Mouse (Mus musculus): ENCODE measurements around the gene Nthl1. TPM values are rescaled to one million over a fixed set of nuclear protein-coding genes. Genes with fewer than 3 reads are reported as not detected.

The Nthl1 gene
- polyA plus RNA-seq, 1 experiment from 2014 or later = 14.9 TPM

DNA sequence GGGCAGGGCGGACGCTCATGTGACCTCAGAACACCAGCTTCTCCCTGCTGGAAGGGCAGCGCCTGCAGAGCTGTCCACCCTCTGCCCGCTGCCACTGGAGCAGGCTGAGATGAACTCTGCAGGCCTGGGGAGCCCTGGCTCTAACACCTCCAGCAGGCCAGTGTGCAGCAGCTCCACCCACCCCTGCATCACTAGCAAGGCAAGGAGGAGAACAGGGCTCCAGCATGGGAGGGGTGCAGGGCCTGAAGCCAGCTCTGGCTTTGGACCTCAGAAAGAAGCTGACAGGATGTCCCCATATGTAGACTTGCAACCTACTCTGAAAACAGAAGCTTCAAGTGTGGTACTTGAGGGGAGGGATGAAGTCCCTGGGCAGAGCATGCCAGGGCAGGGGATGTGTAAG is 32.0 kb upstream of the Nthl1 start:
- Histone ChIP-seq H3K27ac (no peak overlapping the region), H3K36me3 (ENCODE audit: insufficient read depth, low read length) (peaks cover 66% of the 10 kb centered on the region), H3K4me1 (replicated peaks; ENCODE audit: insufficient read depth, low read length) (no peaks in the 10 kb centered on the region), H3K4me2 (ENCODE audit: low read length) (no peak overlapping the region), H3K4me3 (replicated peaks; ENCODE audit: low read depth, low read length) (no peak overlapping the region), H3K27me3 (ENCODE audit: insufficient read depth, low read length) (no peaks in the 10 kb centered on the region), H3K9ac (ENCODE audit: low read depth, low read length) (no peak overlapping the region), H3K9me3 (replicated peaks; ENCODE audit: low read length) (no peaks in the 10 kb centered on the region)
- no peak for ATAC-seq (replicated peaks; ENCODE audit: low FRiP score, low read depth)
- no peak for DNase-seq (ENCODE audit: low spot score)
- WGBS = 92% methylated on average over 4 of the region's 4 CpGs
- no peak for TF ChIP-seq CTCF (IDR thresholded peaks at IDR 0.05; ENCODE audit: low read depth)

DNA sequence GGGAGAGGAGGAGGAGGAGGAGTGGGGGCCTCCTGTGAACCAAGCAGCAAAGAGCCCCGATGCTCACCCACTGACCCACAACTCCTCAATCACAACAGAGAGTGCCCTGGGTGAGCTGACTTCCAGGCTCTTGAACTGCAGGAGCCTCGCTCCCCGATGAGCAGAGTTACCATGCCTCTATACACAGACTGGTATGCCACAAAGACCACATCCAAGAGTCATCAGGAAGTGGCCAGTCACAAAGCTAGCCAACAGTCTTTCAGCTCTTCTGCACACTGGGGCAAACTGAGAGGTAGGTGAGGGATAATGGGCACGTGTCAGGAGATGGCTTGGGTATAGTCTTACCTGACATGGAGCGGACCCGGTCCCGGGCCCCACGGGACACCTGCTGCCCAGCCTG is 28.5 kb upstream of the Nthl1 start:
- no peak overlapping the region for H3K4me2 ChIP-seq (ENCODE audit: low read length)
- no peaks in the 10 kb centered on the region for H3K9me3 ChIP-seq (replicated peaks; ENCODE audit: low read length)
- peaks cover 63% of the 10 kb centered on the region; the same call in 1 of the 2 replicates for H3K36me3 ChIP-seq (ENCODE audit: insufficient read depth, low read length)
- H3K4me3 ChIP-seq (replicated peaks; ENCODE audit: low read depth, low read length) = no peak overlapping the region
- no peaks in the 10 kb centered on the region for H3K4me1 ChIP-seq (replicated peaks; ENCODE audit: insufficient read depth, low read length)
- DNase-seq (ENCODE audit: low spot score) (no peak), ATAC-seq (replicated peaks; ENCODE audit: low FRiP score, low read depth) (no peak)
- H3K9ac ChIP-seq (ENCODE audit: low read depth, low read length) = no peak overlapping the region
- no peak overlapping the region for H3K27ac ChIP-seq
- no peaks in the 10 kb centered on the region for H3K27me3 ChIP-seq (ENCODE audit: insufficient read depth, low read length)
- 87% methylated on average over 8 of the region's 8 CpGs for WGBS
- no peak for TF ChIP-seq CTCF (IDR thresholded peaks at IDR 0.05; ENCODE audit: low read depth)

DNA sequence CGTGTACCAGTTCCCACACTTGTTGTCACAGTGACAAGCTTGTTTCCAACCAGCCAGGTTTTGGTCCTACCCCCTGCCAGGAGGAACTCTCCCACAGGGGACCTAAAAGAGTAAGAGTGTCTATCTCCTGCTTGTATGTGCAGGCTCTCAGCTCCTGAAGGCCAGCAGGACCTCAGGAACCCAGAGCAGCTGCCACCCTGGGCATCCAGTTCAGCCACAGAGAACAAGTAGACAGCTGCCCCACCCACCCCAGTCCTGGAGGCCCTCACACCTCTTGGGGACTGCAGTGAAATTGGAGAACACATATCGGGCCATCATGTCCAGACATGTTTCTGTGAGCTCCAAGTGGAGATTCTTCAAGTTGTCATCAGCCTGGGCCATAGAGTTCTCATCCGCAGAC is 27.9 kb upstream of the Nthl1 start:
- WGBS = 85% methylated on average over 3 of the region's 3 CpGs

DNA sequence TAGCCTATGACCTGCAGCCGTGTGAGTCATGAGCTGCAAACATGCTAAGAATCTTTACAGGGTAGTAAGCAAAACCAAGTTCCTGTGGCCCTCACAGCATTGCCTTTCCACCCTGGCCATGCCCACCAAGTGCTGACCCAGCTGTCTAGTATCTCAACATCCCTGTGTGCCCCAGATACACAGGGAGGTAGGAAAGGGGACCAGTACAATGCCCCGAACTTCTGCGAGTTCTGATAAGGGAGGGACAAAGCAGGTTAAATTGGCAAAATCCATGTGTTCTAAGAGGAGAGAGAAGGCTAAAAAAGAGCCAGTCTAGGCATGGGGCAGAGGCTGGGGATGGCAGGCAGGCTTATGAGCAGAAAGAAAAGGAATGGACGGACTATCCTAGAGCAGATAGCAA is 24.1 kb upstream of the Nthl1 start:
- DNase-seq (ENCODE audit: low spot score) (no peak), ATAC-seq (replicated peaks; ENCODE audit: low FRiP score, low read depth) (no peak)
- H3K4me3 ChIP-seq (replicated peaks; ENCODE audit: low read depth, low read length) = no peak overlapping the region
- no peak for TF ChIP-seq CTCF (IDR thresholded peaks at IDR 0.05; ENCODE audit: low read depth)
- WGBS = 96% methylated on average over 4 of the region's 4 CpGs
- no peaks in the 10 kb centered on the region for H3K27me3 ChIP-seq (ENCODE audit: insufficient read depth, low read length)
- no peaks in the 10 kb centered on the region for H3K4me1 ChIP-seq (replicated peaks; ENCODE audit: insufficient read depth, low read length)
- no peak overlapping the region for H3K27ac ChIP-seq
- no peak overlapping the region for H3K4me2 ChIP-seq (ENCODE audit: low read length)
- no peaks in the 10 kb centered on the region for H3K9me3 ChIP-seq (replicated peaks; ENCODE audit: low read length)
- H3K9ac ChIP-seq (ENCODE audit: low read depth, low read length) = no peak overlapping the region
- H3K36me3 ChIP-seq (ENCODE audit: insufficient read depth, low read length) = peaks cover 50% of the 10 kb centered on the region

More for the DNA sequence above, 27.9 kb upstream of the Nthl1 start:
- Histone ChIP-seq H3K27me3 (ENCODE audit: insufficient read depth, low read length) (no peaks in the 10 kb centered on the region), H3K9ac (ENCODE audit: low read depth, low read length) (no peak overlapping the region), H3K9me3 (replicated peaks; ENCODE audit: low read length) (no peaks in the 10 kb centered on the region), H3K4me1 (replicated peaks; ENCODE audit: insufficient read depth, low read length) (no peaks in the 10 kb centered on the region), H3K27ac (no peak overlapping the region), H3K4me2 (ENCODE audit: low read length) (no peak overlapping the region), H3K4me3 (replicated peaks; ENCODE audit: low read depth, low read length) (no peak overlapping the region), H3K36me3 (ENCODE audit: insufficient read depth, low read length) (peaks cover 64% of the 10 kb centered on the region)
- no peak for TF ChIP-seq CTCF (IDR thresholded peaks at IDR 0.05; ENCODE audit: low read depth)
- DNase-seq (ENCODE audit: low spot score) = no peak
- ATAC-seq (replicated peaks; ENCODE audit: low FRiP score, low read depth) = no peak

DNA sequence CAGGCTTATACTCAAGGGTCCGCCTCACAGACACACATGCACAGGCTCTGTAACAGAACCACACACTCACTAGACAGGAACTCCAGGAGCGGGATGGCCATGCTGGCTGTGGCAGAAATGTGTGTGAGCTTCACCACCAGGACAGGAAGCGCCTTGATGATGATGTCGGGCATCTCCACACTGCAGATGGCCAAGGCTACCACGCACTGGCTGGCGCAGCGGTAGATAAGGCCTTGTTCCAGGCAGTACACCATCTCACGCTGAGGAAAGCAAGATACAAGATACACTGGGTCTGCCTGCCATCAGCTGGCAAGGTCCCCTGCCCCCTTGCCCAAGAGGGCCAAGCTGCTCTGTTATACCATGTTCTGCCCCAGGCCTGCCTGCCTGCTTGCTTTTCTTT is 23.6 kb upstream of the Nthl1 start:
- no peak overlapping the region for H3K9ac ChIP-seq (ENCODE audit: low read depth, low read length)
- no peak for TF ChIP-seq CTCF (IDR thresholded peaks at IDR 0.05; ENCODE audit: low read depth)
- H3K27me3 ChIP-seq (ENCODE audit: insufficient read depth, low read length) = no peaks in the 10 kb centered on the region
- H3K9me3 ChIP-seq (replicated peaks; ENCODE audit: low read length) = no peaks in the 10 kb centered on the region
- no peak for ATAC-seq (replicated peaks; ENCODE audit: low FRiP score, low read depth)
- WGBS = 92% methylated on average over 8 of the region's 8 CpGs
- no peak overlapping the region for H3K4me2 ChIP-seq (ENCODE audit: low read length)
- no peak for DNase-seq (ENCODE audit: low spot score)
- no peaks in the 10 kb centered on the region for H3K4me1 ChIP-seq (replicated peaks; ENCODE audit: insufficient read depth, low read length)
- peaks cover 55% of the 10 kb centered on the region for H3K36me3 ChIP-seq (ENCODE audit: insufficient read depth, low read length)
- H3K4me3 ChIP-seq (replicated peaks; ENCODE audit: low read depth, low read length) = no peak overlapping the region
- no peak overlapping the region for H3K27ac ChIP-seq

DNA sequence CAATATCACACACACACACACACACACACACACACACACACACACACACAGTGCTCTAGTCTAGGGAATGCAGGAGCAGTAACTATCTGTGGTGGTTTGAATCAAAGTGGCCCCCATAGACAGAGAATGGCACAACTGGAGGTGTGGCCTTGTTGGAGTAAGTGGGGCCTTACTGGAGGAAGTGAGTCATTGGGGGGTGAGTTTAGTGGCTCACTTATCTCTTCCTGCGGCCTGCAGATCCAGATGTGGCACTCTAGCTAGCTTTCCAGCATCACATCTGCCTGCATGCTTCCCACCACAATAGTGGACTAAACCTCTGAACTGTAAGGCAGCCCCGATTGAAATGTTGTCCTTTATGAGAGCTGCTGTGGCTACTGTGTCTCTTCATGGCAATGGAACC is 21.8 kb upstream of the Nthl1 start:
- Histone ChIP-seq H3K9ac (ENCODE audit: low read depth, low read length) (no peak overlapping the region), H3K4me1 (replicated peaks; ENCODE audit: insufficient read depth, low read length) (no peaks in the 10 kb centered on the region), H3K27ac (no peak overlapping the region), H3K9me3 (replicated peaks; ENCODE audit: low read length) (no peaks in the 10 kb centered on the region), H3K27me3 (ENCODE audit: insufficient read depth, low read length) (no peaks in the 10 kb centered on the region), H3K4me3 (replicated peaks; ENCODE audit: low read depth, low read length) (no peak overlapping the region), H3K36me3 (ENCODE audit: insufficient read depth, low read length) (peaks cover 56% of the 10 kb centered on the region), H3K4me2 (ENCODE audit: low read length) (no peak overlapping the region)
- ATAC-seq (replicated peaks; ENCODE audit: low FRiP score, low read depth) = no peak
- 86% methylated on average over 2 of the region's 2 CpGs for WGBS
- TF ChIP-seq CTCF (IDR thresholded peaks at IDR 0.05; ENCODE audit: low read depth) = no peak
- DNase-seq (ENCODE audit: low spot score) = no peak

DNA sequence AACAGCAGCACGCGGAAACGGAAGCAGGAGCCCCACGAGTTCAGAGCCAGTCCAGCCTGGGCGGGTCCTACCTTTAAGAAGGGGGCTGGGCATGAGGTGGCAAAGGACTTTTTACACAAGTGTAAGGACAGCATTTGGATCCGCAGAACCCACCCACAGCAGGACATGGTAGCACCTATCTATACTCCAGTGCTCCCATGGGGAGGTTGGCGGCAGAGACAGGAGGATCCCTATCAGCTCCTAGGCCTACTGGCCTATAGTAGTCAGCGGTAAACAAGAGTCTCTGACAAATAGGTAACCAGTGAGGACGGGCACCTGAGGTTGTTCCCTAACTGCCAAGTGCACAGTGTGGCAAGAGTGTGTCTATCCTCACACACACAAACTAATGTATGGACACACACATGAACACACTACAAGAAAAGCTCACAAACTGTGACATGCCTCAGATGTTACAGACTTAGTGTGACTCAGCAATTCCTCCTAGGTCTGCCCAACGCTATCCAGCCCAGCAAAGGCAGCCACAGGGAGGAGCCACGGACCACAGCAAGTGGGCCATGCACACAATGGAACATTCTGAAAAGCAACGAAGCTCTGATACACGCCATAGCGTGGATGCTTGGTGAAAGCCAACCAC is 14.8 kb upstream of the Nthl1 start:
- no peaks in the 10 kb centered on the region for H3K27me3 ChIP-seq (ENCODE audit: insufficient read depth, low read length)
- TF ChIP-seq CTCF (IDR thresholded peaks at IDR 0.05; ENCODE audit: low read depth) = peak; percentile 28; the same call in 1 of the 2 replicates
- no peak overlapping the region for H3K4me2 ChIP-seq (ENCODE audit: low read length)
- DNase-seq (ENCODE audit: low spot score) = no peak
- peaks cover 77% of the 10 kb centered on the region for H3K36me3 ChIP-seq (ENCODE audit: insufficient read depth, low read length)
- H3K9me3 ChIP-seq (replicated peaks; ENCODE audit: low read length) = no peaks in the 10 kb centered on the region
- H3K4me1 ChIP-seq (replicated peaks; ENCODE audit: insufficient read depth, low read length) = no peaks in the 10 kb centered on the region
- no peak overlapping the region for H3K9ac ChIP-seq (ENCODE audit: low read depth, low read length)
- no peak overlapping the region for H3K27ac ChIP-seq
- no peak for ATAC-seq (replicated peaks; ENCODE audit: low FRiP score, low read depth)
- 85% methylated on average over 14 of the region's 14 CpGs for WGBS
- H3K4me3 ChIP-seq (replicated peaks; ENCODE audit: low read depth, low read length) = no peak overlapping the region

All from kidney, postnatal 0 days (tissue).